Mouse (Mus musculus): Measurements from ENCODE around the gene Dcaf4. TPM values are rescaled to one million over a fixed set of nuclear protein-coding genes. Genes with fewer than 3 reads are reported as not detected.

Gene Dcaf4
- polyA plus RNA-seq, 1 experiment from 2014 or later, result 25.7 TPM

DNA sequence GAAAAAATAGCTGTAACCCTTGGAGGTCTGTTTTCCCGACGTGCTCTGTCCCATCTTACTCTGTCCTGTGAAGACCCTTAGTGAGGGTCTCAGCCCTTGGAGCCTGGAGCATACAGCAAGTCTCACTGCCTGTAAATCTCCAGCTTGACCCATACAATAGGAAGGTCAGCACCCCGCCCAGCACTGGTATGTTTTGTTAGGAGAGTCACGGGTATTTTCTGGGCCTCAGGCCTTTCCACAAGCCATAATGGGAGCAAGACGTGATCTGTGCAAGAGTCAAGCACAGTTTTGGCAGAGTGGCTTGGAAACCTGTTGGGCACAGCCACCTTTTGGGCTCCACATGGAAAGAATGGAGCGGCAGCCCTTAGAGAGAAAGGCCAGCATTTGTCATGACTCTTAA, 7.5 kb downstream of the Dcaf4 start:
- Histone ChIP-seq H3K27me3 (ENCODE audit: insufficient read depth, poor library complexity, severe bottlenecking) (no peaks in the 10 kb centered on the region), H3K36me3 (peaks cover 31% of the 10 kb centered on the region), H3K4me3 (no peak overlapping the region), H3K9me3 (no peaks in the 10 kb centered on the region), H3K4me1 (replicated peaks) (peaks cover 20% of the 10 kb centered on the region), H3K27ac (no peak overlapping the region)
- no peak for DNase-seq (ENCODE audit: low spot score)
- 66% methylated on average over 6 of the region's 6 CpGs for WGBS

DNA sequence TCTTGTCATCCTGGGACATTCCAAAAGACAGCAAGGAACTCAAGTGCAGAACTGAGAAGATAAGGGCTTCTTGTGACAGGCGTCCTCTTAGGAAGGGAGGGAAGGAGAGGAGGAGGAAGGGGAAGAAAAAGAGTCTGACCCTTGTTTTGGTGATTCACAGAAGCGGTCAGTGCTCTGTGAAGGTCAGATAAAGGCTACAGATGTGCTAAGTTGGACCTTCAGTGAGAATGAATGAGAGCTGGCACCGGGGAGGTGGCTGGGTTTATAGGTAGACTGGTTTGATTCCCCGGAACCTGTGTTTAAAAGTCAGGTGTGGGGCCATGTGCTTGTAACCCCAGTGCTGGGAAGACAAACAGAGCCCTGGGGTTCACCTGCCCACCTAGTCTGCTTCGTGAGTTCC, 8.4 kb downstream of the Dcaf4 start:
- Histone ChIP-seq H3K27ac (no peak overlapping the region), H3K36me3 (peaks cover 37% of the 10 kb centered on the region), H3K27me3 (ENCODE audit: insufficient read depth, poor library complexity, severe bottlenecking) (no peaks in the 10 kb centered on the region), H3K4me3 (no peak overlapping the region), H3K9me3 (no peaks in the 10 kb centered on the region), H3K4me1 (replicated peaks) (peaks cover 15% of the 10 kb centered on the region)
- 92% methylated on average over 5 of the region's 5 CpGs for WGBS
- DNase-seq (ENCODE audit: low spot score), result no peak

DNA sequence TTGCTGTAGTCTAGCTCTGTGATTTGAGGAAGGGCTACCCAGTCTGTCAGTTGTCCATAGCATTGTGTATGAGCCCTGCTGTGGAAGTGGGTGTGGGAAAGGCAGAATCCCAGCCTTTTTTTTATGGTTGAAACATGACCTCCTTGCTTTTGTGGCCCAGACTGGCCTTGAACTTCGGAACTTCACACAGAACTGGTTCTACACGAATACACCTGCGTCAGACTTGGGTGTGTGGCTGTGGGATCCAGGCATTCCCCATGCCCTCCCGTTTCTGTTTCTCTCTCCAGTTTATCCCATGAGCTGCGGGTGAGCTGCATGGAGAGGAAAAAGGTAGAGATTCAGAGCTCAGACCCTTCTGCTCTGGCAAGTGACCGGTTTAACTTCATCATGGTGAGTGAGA, 11.7 kb downstream of the Dcaf4 start:
- Histone ChIP-seq H3K27ac (no peak overlapping the region), H3K36me3 (peaks cover 61% of the 10 kb centered on the region), H3K4me3 (no peak overlapping the region), H3K9me3 (no peaks in the 10 kb centered on the region), H3K4me1 (replicated peaks) (peaks cover 6% of the 10 kb centered on the region), H3K27me3 (ENCODE audit: insufficient read depth, poor library complexity, severe bottlenecking) (no peaks in the 10 kb centered on the region)
- no peak for DNase-seq (ENCODE audit: low spot score)
- 93% methylated on average over 6 of the region's 6 CpGs for WGBS

DNA sequence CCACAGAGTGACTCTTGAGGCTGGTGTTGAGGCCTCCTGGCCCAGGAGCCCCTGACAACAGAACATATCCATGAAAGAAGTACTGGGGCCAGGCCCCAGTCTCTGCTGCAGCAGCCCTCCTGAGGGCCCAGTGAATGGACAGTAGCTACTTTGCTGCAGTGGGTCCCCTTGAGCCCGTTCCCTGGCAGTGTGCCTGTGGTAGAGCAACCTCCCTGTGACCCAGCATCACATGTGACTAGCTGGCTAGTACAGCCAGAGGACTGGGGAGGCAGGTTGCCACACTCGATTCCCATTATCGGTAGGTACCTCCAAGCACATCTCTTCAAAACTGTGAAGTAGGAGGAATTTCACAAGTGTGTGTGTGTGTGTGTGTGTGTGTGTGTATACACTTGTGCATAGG, 12.7 kb downstream of the Dcaf4 start:
- Histone ChIP-seq H3K9me3 (no peaks in the 10 kb centered on the region), H3K4me3 (no peak overlapping the region), H3K27me3 (ENCODE audit: insufficient read depth, poor library complexity, severe bottlenecking) (no peaks in the 10 kb centered on the region), H3K36me3 (peaks cover 71% of the 10 kb centered on the region), H3K27ac (no peak overlapping the region), H3K4me1 (replicated peaks) (peaks cover 2% of the 10 kb centered on the region)
- 94% methylated on average over 3 of the region's 3 CpGs for WGBS
- no peak for DNase-seq (ENCODE audit: low spot score)

DNA sequence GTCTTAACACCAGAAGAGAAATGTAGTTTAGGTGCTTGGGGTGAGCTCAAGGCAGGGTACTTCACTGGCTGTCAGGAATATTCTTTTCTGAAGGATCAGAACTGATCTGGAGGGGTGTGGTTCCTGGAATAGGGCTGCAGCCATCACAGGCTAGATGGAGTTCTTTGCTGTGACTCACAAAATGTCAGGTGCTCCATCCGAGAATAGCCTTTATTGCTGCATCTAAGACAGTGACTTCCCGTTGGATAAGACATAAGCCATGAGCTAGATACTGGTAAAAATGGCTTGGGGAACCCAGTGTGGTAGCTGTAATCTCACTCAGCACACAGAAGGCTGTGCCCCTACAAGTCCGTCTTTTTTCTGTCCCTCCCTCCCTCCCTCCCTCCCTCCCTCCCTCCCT, 13.9 kb downstream of the Dcaf4 start:
- Histone ChIP-seq H3K4me3 (no peak overlapping the region), H3K27ac (no peak overlapping the region), H3K4me1 (replicated peaks) (no peaks in the 10 kb centered on the region; the same call in 1 of the 2 replicates), H3K27me3 (ENCODE audit: insufficient read depth, poor library complexity, severe bottlenecking) (no peaks in the 10 kb centered on the region), H3K9me3 (no peaks in the 10 kb centered on the region), H3K36me3 (peaks cover 80% of the 10 kb centered on the region)
- 92% methylated on average over 3 of the region's 3 CpGs for WGBS
- no peak for DNase-seq (ENCODE audit: low spot score)

DNA sequence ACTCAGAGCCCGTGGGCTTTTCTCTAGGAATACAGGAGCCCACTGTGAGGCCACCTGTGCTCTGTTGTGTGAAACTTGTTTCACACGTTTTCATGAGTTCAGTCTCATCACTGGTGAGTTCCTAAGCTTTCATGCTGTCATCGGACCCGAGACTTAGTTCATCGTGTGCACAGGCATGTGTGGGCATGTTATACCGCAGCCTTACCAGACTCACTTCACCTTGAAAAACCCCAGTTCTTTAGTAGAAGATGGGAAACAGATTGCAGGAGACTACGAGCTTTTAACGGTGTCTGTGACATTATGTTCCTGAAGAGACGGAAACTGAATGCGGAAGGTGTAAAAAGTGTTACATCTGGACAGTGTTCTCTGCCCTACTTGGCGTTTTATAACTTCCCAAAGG, 15.2 kb downstream of the Dcaf4 start:
- Histone ChIP-seq H3K27me3 (ENCODE audit: insufficient read depth, poor library complexity, severe bottlenecking) (no peaks in the 10 kb centered on the region), H3K36me3 (peaks cover 86% of the 10 kb centered on the region), H3K4me3 (no peak overlapping the region), H3K9me3 (no peaks in the 10 kb centered on the region), H3K27ac (no peak overlapping the region), H3K4me1 (replicated peaks) (no peaks in the 10 kb centered on the region; the same call in 1 of the 2 replicates)
- 88% methylated on average over 11 of the region's 11 CpGs for WGBS
- no peak for DNase-seq (ENCODE audit: low spot score)

DNA sequence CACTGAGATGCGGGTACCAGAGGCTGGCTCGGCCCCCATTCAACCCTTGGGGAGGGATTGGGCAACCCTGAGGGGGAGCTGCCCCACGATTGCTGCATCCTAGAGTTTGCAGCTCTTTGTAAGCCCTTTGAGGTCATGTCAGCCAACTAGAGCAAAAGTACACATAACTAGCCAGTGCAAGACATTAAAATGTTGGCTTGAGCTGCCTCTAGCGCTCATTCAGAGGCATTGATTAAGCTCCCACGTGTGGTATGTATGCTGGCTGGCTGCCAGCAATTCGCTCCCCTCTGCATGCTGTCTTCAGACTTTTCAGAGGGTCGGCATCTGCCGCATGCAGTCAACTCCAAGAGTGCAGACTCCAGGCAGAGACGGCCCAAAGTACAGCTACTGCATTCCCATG, 15.8 kb downstream of the Dcaf4 start:
- Histone ChIP-seq H3K36me3 (peaks cover 91% of the 10 kb centered on the region), H3K27ac (no peak overlapping the region), H3K4me1 (replicated peaks) (no peaks in the 10 kb centered on the region; the same call in 1 of the 2 replicates), H3K27me3 (ENCODE audit: insufficient read depth, poor library complexity, severe bottlenecking) (no peaks in the 10 kb centered on the region), H3K4me3 (no peak overlapping the region), H3K9me3 (no peaks in the 10 kb centered on the region)
- no peak for DNase-seq (ENCODE audit: low spot score)
- WGBS, result 84% methylated on average over 9 of the region's 9 CpGs

DNA sequence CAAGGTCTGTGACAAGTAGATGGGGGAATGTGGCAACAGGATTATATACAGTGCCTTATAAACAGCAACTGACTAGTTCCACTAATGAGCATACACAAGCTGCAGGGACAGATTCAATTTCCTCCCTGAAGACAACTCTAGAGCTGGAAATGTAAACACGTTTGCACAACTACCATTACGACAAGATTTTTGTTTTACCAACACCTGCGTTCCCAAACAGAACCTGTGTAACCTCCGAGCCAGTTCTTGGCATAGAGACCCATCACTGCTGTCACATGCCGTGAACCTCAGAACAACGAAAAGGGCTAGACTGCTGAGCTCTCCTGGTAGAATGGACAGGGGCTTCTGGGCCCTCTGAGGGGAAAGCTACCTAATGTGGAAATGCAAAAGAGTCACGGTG, 23.7 kb downstream of the Dcaf4 start:
- Histone ChIP-seq H3K4me3 (no peak overlapping the region), H3K4me1 (replicated peaks) (no peaks in the 10 kb centered on the region), H3K27me3 (ENCODE audit: insufficient read depth, poor library complexity, severe bottlenecking) (no peaks in the 10 kb centered on the region), H3K36me3 (peaks cover 76% of the 10 kb centered on the region), H3K9me3 (no peaks in the 10 kb centered on the region), H3K27ac (no peak overlapping the region)
- no peak for DNase-seq (ENCODE audit: low spot score)
- WGBS, result 84% methylated on average over 7 of the region's 7 CpGs

DNA sequence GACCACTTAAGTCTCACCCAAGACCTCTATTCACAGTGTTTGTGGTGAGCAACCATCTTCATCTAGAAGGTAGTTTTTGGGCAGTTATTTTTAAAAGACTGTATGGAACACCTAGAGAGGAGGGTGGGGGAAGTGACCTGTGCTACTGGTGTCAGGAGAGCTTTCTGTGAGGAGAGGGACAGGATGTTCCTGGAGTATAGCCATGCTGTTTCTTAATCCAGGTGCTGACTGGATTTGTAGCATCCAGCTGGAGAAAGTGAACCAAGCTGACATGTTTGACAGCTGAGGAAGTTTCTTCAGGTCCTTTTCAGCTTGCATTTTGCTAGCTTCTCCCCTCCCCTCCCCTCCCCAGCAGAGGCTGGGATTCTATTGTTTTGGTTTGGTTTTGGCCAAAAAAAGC, 24.5 kb downstream of the Dcaf4 start:
- Histone ChIP-seq H3K4me3 (no peak overlapping the region), H3K36me3 (peaks cover 76% of the 10 kb centered on the region), H3K27me3 (ENCODE audit: insufficient read depth, poor library complexity, severe bottlenecking) (no peaks in the 10 kb centered on the region), H3K27ac (no peak overlapping the region), H3K9me3 (no peaks in the 10 kb centered on the region), H3K4me1 (replicated peaks) (no peaks in the 10 kb centered on the region)
- no peak for DNase-seq (ENCODE audit: low spot score)

DNA sequence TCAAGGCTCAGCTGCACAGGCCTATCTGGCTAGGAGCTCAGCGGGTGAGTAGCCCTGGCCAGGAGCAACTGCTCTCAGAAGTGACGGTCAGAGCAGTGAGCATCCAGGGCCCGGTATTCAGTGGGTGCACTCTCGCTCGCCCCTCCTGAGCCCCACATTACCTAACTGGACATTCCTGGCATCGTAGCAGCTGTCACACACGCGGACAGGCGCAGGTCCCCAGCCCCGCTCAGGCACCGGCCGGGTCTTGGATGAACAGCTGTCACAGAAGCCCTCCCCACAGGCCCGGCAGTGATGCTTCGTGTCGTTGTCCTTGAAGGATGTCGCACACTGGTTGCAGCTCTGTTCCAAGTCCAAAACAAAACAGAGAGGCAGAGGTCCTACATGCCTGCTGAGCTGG, 31.0 kb downstream of the Dcaf4 start:
- WGBS, result 91% methylated on average over 16 of the region's 16 CpGs
- H3K27me3 ChIP-seq (ENCODE audit: insufficient read depth, poor library complexity, severe bottlenecking), result no peaks in the 10 kb centered on the region
- no peak overlapping the region for H3K27ac ChIP-seq
- H3K4me1 ChIP-seq (replicated peaks), result no peaks in the 10 kb centered on the region
- H3K9me3 ChIP-seq, result no peaks in the 10 kb centered on the region
- H3K36me3 ChIP-seq, result peaks cover 96% of the 10 kb centered on the region
- H3K4me3 ChIP-seq, result no peak overlapping the region
- no peak for DNase-seq (ENCODE audit: low spot score)

DNA sequence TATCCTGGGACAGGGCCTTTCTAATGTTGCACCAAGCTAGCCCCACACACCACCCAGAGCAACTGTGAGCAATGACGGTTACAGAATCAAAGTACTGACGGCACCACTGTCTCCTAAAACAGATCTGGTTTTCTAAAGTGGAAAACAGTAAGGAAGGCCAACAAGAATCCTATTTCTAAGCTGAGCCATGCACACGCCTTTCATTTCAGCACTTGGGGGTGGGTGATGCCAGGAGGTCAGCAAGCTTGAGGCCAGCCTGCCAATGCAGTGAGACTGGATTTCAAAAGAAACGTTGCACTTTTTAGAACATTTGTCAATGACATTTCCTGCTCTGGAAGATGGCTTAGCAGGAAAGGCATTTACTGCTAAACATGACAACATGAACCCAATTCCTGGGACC, 33.5 kb downstream of the Dcaf4 start:
- no peak overlapping the region for H3K4me3 ChIP-seq
- no peaks in the 10 kb centered on the region for H3K4me1 ChIP-seq (replicated peaks)
- no peak overlapping the region for H3K27ac ChIP-seq
- no peaks in the 10 kb centered on the region for H3K9me3 ChIP-seq
- peaks cover 99% of the 10 kb centered on the region for H3K36me3 ChIP-seq
- no peak for DNase-seq (ENCODE audit: low spot score)
- WGBS, result 85% methylated on average over 4 of the region's 4 CpGs
- H3K27me3 ChIP-seq (ENCODE audit: insufficient read depth, poor library complexity, severe bottlenecking), result no peaks in the 10 kb centered on the region

DNA sequence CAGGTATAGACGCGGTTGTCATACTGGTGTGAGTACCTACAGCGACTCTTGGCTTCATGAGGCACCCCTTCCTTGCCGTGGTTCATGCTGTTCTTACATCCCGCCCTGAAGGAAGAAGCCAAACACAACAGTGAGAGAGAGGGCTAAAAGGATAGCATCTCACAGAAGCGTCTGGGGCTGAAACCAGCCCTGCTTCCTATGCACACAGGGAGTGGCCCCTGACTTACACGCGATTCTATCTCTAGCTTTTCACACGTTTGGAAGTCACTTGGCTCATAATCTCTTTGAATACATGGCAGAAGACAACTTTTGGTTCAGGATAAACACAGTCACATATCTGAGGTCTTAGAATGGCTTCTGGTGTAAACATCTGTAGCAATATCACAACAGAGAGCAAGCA, 35.3 kb downstream of the Dcaf4 start:
- Histone ChIP-seq H3K27ac (no peak overlapping the region), H3K27me3 (ENCODE audit: insufficient read depth, poor library complexity, severe bottlenecking) (no peaks in the 10 kb centered on the region), H3K4me1 (replicated peaks) (no peaks in the 10 kb centered on the region), H3K36me3 (peaks cover 96% of the 10 kb centered on the region), H3K9me3 (no peaks in the 10 kb centered on the region), H3K4me3 (no peak overlapping the region)
- no peak for DNase-seq (ENCODE audit: low spot score)
- 68% methylated on average over 9 of the region's 9 CpGs for WGBS

DNA sequence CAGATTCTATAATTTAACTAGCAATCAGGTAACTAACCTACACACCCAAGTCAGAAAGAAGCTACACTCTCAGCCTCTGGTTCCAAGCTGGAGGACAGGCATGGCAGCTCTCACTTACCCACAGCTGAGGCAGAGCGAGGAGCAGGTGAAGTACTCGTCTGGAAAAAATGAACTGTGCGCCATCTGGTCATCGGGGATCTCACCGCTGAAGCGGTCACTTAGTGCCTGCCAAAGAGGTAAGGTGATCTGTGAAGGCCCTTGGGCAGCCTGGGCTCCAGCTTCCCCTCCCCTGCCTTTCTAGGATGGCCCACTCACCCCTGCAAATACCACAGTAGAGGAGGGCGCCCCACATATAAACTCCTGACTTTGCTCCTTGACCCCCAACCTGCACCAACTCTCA, 38.2 kb downstream of the Dcaf4 start:
- Histone ChIP-seq H3K36me3 (peaks cover 95% of the 10 kb centered on the region), H3K9me3 (no peaks in the 10 kb centered on the region), H3K4me1 (replicated peaks) (no peaks in the 10 kb centered on the region), H3K27ac (no peak overlapping the region), H3K4me3 (no peak overlapping the region), H3K27me3 (ENCODE audit: insufficient read depth, poor library complexity, severe bottlenecking) (no peaks in the 10 kb centered on the region)
- no peak for DNase-seq (ENCODE audit: low spot score)
- WGBS, result 93% methylated on average over 7 of the region's 7 CpGs

DNA sequence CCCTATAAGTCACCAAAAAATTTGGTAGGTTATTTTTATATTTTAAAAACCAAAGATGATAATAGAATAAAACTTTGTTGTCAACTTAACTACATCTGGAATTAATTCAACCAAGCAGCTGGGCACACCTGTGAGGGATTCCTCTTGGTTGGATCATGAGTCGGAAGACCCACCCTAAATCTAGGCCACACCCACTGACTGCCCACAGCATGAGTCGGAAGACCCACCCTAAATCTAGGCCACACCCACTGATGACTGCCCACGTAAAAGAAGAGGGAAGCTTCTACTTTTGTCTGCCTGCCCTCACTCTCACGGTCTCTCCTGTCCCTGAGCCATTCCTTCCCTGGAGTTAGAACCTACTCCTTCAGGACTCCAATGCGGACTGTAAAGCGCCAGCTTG, 39.9 kb downstream of the Dcaf4 start:
- peaks cover 95% of the 10 kb centered on the region for H3K36me3 ChIP-seq
- no peaks in the 10 kb centered on the region for H3K27me3 ChIP-seq (ENCODE audit: insufficient read depth, poor library complexity, severe bottlenecking)
- DNase-seq (ENCODE audit: low spot score), result no peak
- H3K9me3 ChIP-seq, result no peaks in the 10 kb centered on the region
- no peak overlapping the region for H3K27ac ChIP-seq
- H3K4me1 ChIP-seq (replicated peaks), result no peaks in the 10 kb centered on the region
- H3K4me3 ChIP-seq, result no peak overlapping the region
- WGBS, result 72% methylated on average over 6 of the region's 6 CpGs
